Mouse (Mus musculus) C2C12 (cell line): ENCODE results near the gene Ptpra.
"Not testable (repeated sequence)": the region's sequence is repeated elsewhere in the genome, so short reads cannot be mapped to it uniquely, and the experiment has no call there.

Experiments used
- CTCF ChIP-seq: IDR thresholded peaks from one replicate; pipeline ENCODE4 v1.5.1; 2011; ENCODE audit not compliant: control insufficient read depth, insufficient read depth, insufficient read length
- FOSL1 ChIP-seq: IDR thresholded peaks from one replicate; pipeline ENCODE4 v1.8.0; 2011; ENCODE audit warnings: mild to moderate bottlenecking, low read length; ENCODE audit not compliant: poor library complexity, insufficient read depth, severe bottlenecking
- USF1 ChIP-seq: IDR thresholded peaks from one replicate; pipeline ENCODE4 v1.6.1; 2011; ENCODE audit warnings: low read depth, mild to moderate bottlenecking, control low read depth, moderate library complexity

DNA sequence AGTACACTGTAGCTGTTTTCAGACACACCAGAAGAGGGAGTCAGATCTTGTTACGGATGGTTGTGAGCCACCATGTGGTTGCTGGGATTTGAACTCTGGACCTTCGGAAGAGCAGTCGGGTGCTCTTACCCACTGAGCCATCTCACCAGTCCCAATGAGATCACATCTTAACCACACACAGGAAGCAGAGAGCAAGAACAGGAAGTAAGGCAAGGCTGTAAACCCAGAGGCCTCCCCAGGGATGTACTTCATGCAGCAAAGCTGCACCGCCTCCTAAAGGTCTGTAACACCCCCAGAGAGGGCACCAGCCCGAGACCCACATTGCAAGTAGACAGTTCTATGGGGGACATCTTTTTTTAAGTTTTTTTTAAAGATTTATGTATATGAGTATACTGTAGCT is 61.5 kb downstream of the Ptpra start:
- not testable (repeated sequence) for TF ChIP-seq USF1, CTCF, FOSL1
